Mouse (Mus musculus): Measurements from ENCODE around the gene Efemp2. TPM values are rescaled to one million over a fixed set of nuclear protein-coding genes. Genes with fewer than 3 reads are reported as not detected.

Efemp2 gene
- total and polyA plus RNA-seq, 3 experiments: 10.4 to 17.7 TPM; not detected in 1

DNA sequence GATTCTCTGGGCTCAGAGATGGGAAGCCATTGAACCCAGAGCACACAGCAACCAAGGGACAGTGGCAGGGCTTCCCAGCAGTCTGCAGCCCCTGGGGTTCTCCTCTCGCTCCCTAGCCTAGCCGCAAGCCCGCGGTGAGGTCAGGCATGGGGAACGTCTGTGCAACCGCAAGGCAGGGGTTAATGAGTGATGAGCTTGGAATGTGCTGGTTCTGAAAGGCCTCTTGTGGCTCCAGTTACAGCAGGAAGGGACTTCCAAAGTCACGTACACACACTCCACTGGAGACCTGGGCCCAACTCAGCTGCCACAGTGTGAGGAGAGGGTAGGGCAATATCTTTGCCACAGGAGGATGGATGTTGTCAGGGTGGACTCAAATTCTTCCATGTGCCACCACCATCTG, 28.8 kb upstream of the Efemp2 start:
- Histone ChIP-seq H3K36me3 (ENCODE audit: control insufficient read depth in 1 of 2, insufficient read depth in 2 of 2, low read length in 2 of 2) (peaks cover 0 to 3% of the 10 kb centered on the region in 2 experiments; a peak in 2 of 4 replicates), H3K4me3 (ENCODE audit: control insufficient read depth in 1 of 2, insufficient read depth in 1 of 2, low read depth in 2 of 2, low read length in 2 of 2) (no peak overlapping the region), H3K9ac (ENCODE audit: control insufficient read depth, low read depth, low read length, poor library complexity, severe bottlenecking) (no peak overlapping the region), H3K27me3 (ENCODE audit: control insufficient read depth in 1 of 2, insufficient read depth in 2 of 2, low read length in 2 of 2) (peaks cover 0 to 3% of the 10 kb centered on the region in 2 experiments; a peak in 1 of 4 replicates), H3K9me3 (replicated peaks; ENCODE audit: insufficient read depth, low read length) (no peaks in the 10 kb centered on the region), H3K79me2 (ENCODE audit: control insufficient read depth, insufficient read depth, low read length, poor library complexity) (peaks cover 6% of the 10 kb centered on the region; the same call in 1 of the 2 replicates), H3K4me1 (ENCODE audit: control insufficient read depth in 1 of 2, insufficient read depth in 2 of 2, low read length in 2 of 2) (peaks cover 0 to 20% of the 10 kb centered on the region in 2 experiments; a peak in 3 of 4 replicates), H3K27ac (ENCODE audit: control insufficient read depth, low read depth, low read length) (no peak overlapping the region)
- TF ChIP-seq CTCF (IDR thresholded peaks at IDR 0.05 in 2 of 3, conservative IDR thresholded peaks at IDR 0.05 in 1 of 3; ENCODE audit: control insufficient read depth in 1 of 3, insufficient read depth in 1 of 3, low read depth in 2 of 3, low read length in 3 of 3, poor library complexity in 1 of 3, severe bottlenecking in 1 of 3) (no peak), MAFK (IDR thresholded peaks at IDR 0.05; ENCODE audit: borderline replicate concordance, low read depth, low read length) (no peak), ZC3H11A (IDR thresholded peaks at IDR 0.05; ENCODE audit: low read depth, low read length) (no peak), GATA1 (IDR thresholded peaks at IDR 0.05; ENCODE audit: low read depth, low read length) (no peak), USF1 (IDR thresholded peaks at IDR 0.05; ENCODE audit: low read depth, low read length) (no peak), EP300 (IDR thresholded peaks at IDR 0.05; ENCODE audit: low read depth in 1 of 2, low read length in 2 of 2) (no peak), MEF2A (IDR thresholded peaks at IDR 0.05; ENCODE audit: extremely low read depth, insufficient replicate concordance, low read depth, low read length, poor library complexity, severe bottlenecking) (no peak), CHD1 (IDR thresholded peaks at IDR 0.05; ENCODE audit: low read depth, low read length) (no peak), RAD21 (IDR thresholded peaks at IDR 0.05; ENCODE audit: low read depth, low read length) (no peak), JUND (IDR thresholded peaks at IDR 0.05; ENCODE audit: low read depth, low read length) (no peak)
- no peak for DNase-seq (ENCODE audit: low read depth, low spot score)

DNA sequence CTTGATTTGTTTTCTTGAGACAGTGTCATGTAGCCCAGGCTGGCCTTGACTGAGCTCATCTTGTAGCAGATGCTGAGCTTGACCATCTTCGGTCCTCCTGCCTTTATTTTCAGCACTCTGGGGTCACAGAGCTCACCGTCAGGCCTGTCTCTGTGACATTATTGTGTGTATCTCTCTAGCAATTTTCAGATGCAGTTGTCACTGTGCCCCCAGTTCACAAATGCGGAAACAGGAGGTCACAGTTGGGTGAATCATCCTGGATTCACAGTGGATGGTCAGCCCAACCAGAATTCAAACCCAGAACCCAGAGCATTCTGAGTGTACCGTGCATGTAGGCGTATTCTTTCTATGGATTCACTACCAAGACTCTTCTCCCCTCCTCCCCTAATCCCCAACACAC, 28.0 kb upstream of the Efemp2 start:
- peaks cover 0 to 25% of the 10 kb centered on the region in 2 experiments; a peak in 3 of 4 replicates for H3K4me1 ChIP-seq (ENCODE audit: control insufficient read depth in 1 of 2, insufficient read depth in 2 of 2, low read length in 2 of 2)
- no peak for TF ChIP-seq TBP (IDR thresholded peaks at IDR 0.05; ENCODE audit: low read depth, low read length)
- TF ChIP-seq ZC3H11A (IDR thresholded peaks at IDR 0.05; ENCODE audit: low read depth, low read length): no peak
- no peak for TF ChIP-seq ELF1 (IDR thresholded peaks at IDR 0.05; ENCODE audit: low read depth, low read length)
- no peak for TF ChIP-seq USF1 (IDR thresholded peaks at IDR 0.05; ENCODE audit: low read depth, low read length)
- TF ChIP-seq UBTF (IDR thresholded peaks at IDR 0.05; ENCODE audit: borderline replicate concordance, insufficient read depth, low read depth, low read length): no peak
- TF ChIP-seq EP300 (IDR thresholded peaks at IDR 0.05; ENCODE audit: low read depth in 1 of 2, low read length in 2 of 2): no peak
- no peak for TF ChIP-seq MAFK (IDR thresholded peaks at IDR 0.05; ENCODE audit: borderline replicate concordance, low read depth, low read length)
- no peak for TF ChIP-seq MXI1 (IDR thresholded peaks at IDR 0.05; ENCODE audit: low read depth, low read length)
- TF ChIP-seq TAL1 (IDR thresholded peaks at IDR 0.05; ENCODE audit: low read length): no peak
- no peak for TF ChIP-seq E2F4 (IDR thresholded peaks at IDR 0.05; ENCODE audit: borderline replicate concordance, low read depth, low read length)
- no peak for TF ChIP-seq MYB (IDR thresholded peaks at IDR 0.05; ENCODE audit: low read depth, low read length)
- no peak for TF ChIP-seq SMC3 (IDR thresholded peaks at IDR 0.05; ENCODE audit: low read depth, low read length)
- no peak for TF ChIP-seq ETS1 (IDR thresholded peaks at IDR 0.05; ENCODE audit: low read depth, low read length)
- TF ChIP-seq BHLHE40 (IDR thresholded peaks at IDR 0.05; ENCODE audit: borderline replicate concordance, low read depth, low read length): no peak
- no peak for TF ChIP-seq MEF2A (IDR thresholded peaks at IDR 0.05; ENCODE audit: extremely low read depth, insufficient replicate concordance, low read depth, low read length, poor library complexity, severe bottlenecking)
- no peak for TF ChIP-seq CTCF (IDR thresholded peaks at IDR 0.05 in 2 of 3, conservative IDR thresholded peaks at IDR 0.05 in 1 of 3; ENCODE audit: control insufficient read depth in 1 of 3, insufficient read depth in 1 of 3, low read depth in 2 of 3, low read length in 3 of 3, poor library complexity in 1 of 3, severe bottlenecking in 1 of 3)
- no peak for TF ChIP-seq ZNF384 (IDR thresholded peaks at IDR 0.05; ENCODE audit: low read depth, low read length)
- no peak for TF ChIP-seq USF2 (IDR thresholded peaks at IDR 0.05; ENCODE audit: borderline replicate concordance in 1 of 2, insufficient read depth in 1 of 2, low read depth in 1 of 2, low read length in 2 of 2)
- H3K4me3 ChIP-seq (ENCODE audit: control insufficient read depth in 1 of 2, insufficient read depth in 1 of 2, low read depth in 2 of 2, low read length in 2 of 2): no peak overlapping the region
- no peaks in the 10 kb centered on the region for H3K9me3 ChIP-seq (replicated peaks; ENCODE audit: insufficient read depth, low read length)
- H3K79me2 ChIP-seq (ENCODE audit: control insufficient read depth, insufficient read depth, low read length, poor library complexity): peaks cover 6% of the 10 kb centered on the region; the same call in 1 of the 2 replicates
- DNase-seq (ENCODE audit: low read depth, low spot score): no peak
- peaks cover 0 to 4% of the 10 kb centered on the region in 2 experiments; a peak in 2 of 4 replicates for H3K36me3 ChIP-seq (ENCODE audit: control insufficient read depth in 1 of 2, insufficient read depth in 2 of 2, low read length in 2 of 2)
- no peak overlapping the region for H3K9ac ChIP-seq (ENCODE audit: control insufficient read depth, low read depth, low read length, poor library complexity, severe bottlenecking)
- H3K27me3 ChIP-seq (ENCODE audit: control insufficient read depth in 1 of 2, insufficient read depth in 2 of 2, low read length in 2 of 2): peaks cover 0 to 3% of the 10 kb centered on the region in 2 experiments; a peak in 1 of 4 replicates
- no peak overlapping the region for H3K27ac ChIP-seq (ENCODE audit: control insufficient read depth, low read depth, low read length)
